ENCODE assay signal across 8 mouse cellular contexts in genomic region chr14:45329018-45329588, GRCm38 (mm10). TPM values are rescaled to one million over a fixed set of nuclear protein-coding genes. Genes with fewer than 3 reads are reported as not detected.
DNase-seq lines count a peak whose midpoint lies in the region; ATAC-seq and TF ChIP-seq lines count a peak whose summit lies in the region.

No protein-coding gene starts in this region.

- peaks cover 32% of the 10 kb centered on the region for H3K36me3 ChIP-seq in erythroblast, embryonic 14.5 days (ENCODE audit: control insufficient read depth)
- peaks cover 10% of the 10 kb centered on the region; the same call in 1 of the 2 replicates for H3K36me3 ChIP-seq in liver, embryonic 11.5 days (ENCODE audit: control insufficient read depth, insufficient read depth, low read length)
- 0 out of 2 replicates have a peak, but pooled peaks cover 3% of the 10 kb centered on the region for H3K36me3 ChIP-seq in stomach, postnatal 0 days (ENCODE audit: control insufficient read depth, insufficient read depth, low read length)

- DNase-seq in embryo, embryonic 10 days (ENCODE audit: low spot score) = peak; percentile 33
- no peak for DNase-seq in embryo, embryonic 11 days
- DNase-seq in 3T3-L1 (ENCODE audit: low read depth, low spot score) = peak; percentile 65
- DNase-seq in liver, embryonic 11.5 days (ENCODE audit: low spot score) = no peak
- DNase-seq in stomach, postnatal 0 days (ENCODE audit: low spot score) = no peak
- no peak for DNase-seq in gastrocnemius, postnatal 25 days
- DNase-seq in adrenal gland, postnatal 10 days = no peak

- peak overlapping the region; percentile 71 for H3K4me2 ChIP-seq in liver, embryonic 11.5 days
- peak overlapping the region; percentile 48 for H3K4me2 ChIP-seq in stomach, postnatal 0 days (replicated peaks; ENCODE audit: low read depth)

- H3K9me3 ChIP-seq in erythroblast, embryonic 14.5 days (ENCODE audit: control insufficient read depth, low read length) = no peaks in the 10 kb centered on the region
- no peaks in the 10 kb centered on the region for H3K9me3 ChIP-seq in liver, embryonic 11.5 days (ENCODE audit: control insufficient read depth, low read length)
- H3K9me3 ChIP-seq in stomach, postnatal 0 days (ENCODE audit: control insufficient read depth, low read length) = no peaks in the 10 kb centered on the region

- peak overlapping the region; percentile 64 for H3K9ac ChIP-seq in liver, embryonic 11.5 days (ENCODE audit: low read depth, low read length)
- H3K9ac ChIP-seq in stomach, postnatal 0 days (ENCODE audit: low read length) = no peak overlapping the region

- peak overlapping the region; percentile 79 for H3K4me3 ChIP-seq in erythroblast, embryonic 14.5 days (replicated peaks)
- H3K4me3 ChIP-seq in liver, embryonic 11.5 days (ENCODE audit: low read depth, low read length) = peak overlapping the region; percentile 93
- peak overlapping the region; percentile 85 for H3K4me3 ChIP-seq in stomach, postnatal 0 days (ENCODE audit: low read depth, low read length)

- H3K27ac ChIP-seq in liver, embryonic 11.5 days (ENCODE audit: low read depth, low read length) = peak overlapping the region; percentile 60; the same call in 1 of the 2 replicates
- no peak overlapping the region for H3K27ac ChIP-seq in stomach, postnatal 0 days (replicated peaks)

- H3K27me3 ChIP-seq in erythroblast, embryonic 14.5 days (ENCODE audit: control insufficient read depth) = no peaks in the 10 kb centered on the region
- no peaks in the 10 kb centered on the region for H3K27me3 ChIP-seq in liver, embryonic 11.5 days (replicated peaks; ENCODE audit: control insufficient read depth, insufficient read depth, low read length)
- H3K27me3 ChIP-seq in stomach, postnatal 0 days (ENCODE audit: control insufficient read depth, insufficient read depth, low read length) = no peaks in the 10 kb centered on the region

- no peak for TF ChIP-seq CTCF in stomach, postnatal 0 days (IDR thresholded peaks at IDR 0.05; ENCODE audit: low read depth)

- ATAC-seq in liver, embryonic 11.5 days (replicated peaks; ENCODE audit: low FRiP score) = peak; percentile 50
- ATAC-seq in stomach, postnatal 0 days (ENCODE audit: low FRiP score, low TSS enrichment) = peak; percentile 47; the same call in 1 of the 2 replicates

- 8% methylated on average over 8 of the region's 8 CpGs for WGBS in liver, embryonic 11.5 days
- WGBS in stomach, postnatal 0 days = 10% methylated on average over 8 of the region's 8 CpGs

- H3K4me1 ChIP-seq in erythroblast, embryonic 14.5 days (ENCODE audit: control insufficient read depth) = peaks cover 51% of the 10 kb centered on the region
- 0 out of 2 replicates have a peak, but pooled peaks cover 9% of the 10 kb centered on the region for H3K4me1 ChIP-seq in liver, embryonic 11.5 days (replicated peaks; ENCODE audit: control insufficient read depth, insufficient read depth, low read length)
- H3K4me1 ChIP-seq in stomach, postnatal 0 days (replicated peaks; ENCODE audit: control insufficient read depth, insufficient read depth) = no peaks in the 10 kb centered on the region

- TF ChIP-seq EP300 in stomach, postnatal 0 days (optimal IDR thresholded peaks at IDR 0.05) = no peak

RNA-seq across cellular contexts. Expression of gene Psmc6, which starts 0.5 kb away (rescaled TPM):
- 1.0 and 1.4 TPM in 2 replicates for polyA plus RNA-seq in erythroblast, embryonic 14.5 days (2012)
- 178 and 191 TPM in 2 replicates for polyA plus RNA-seq in liver, embryonic 11.5 days (2014; fragmentation: Nextera tagmentation; extraction: Ambion mirVana)
- 94.4 and 94.9 TPM in 2 replicates for polyA plus RNA-seq in stomach, postnatal 0 days (2015; fragmentation: Nextera tagmentation; extraction: Ambion mirVana)
- 100 to 1,000 TPM in 1 of 2 experiments, 10 to 100 TPM in 1; 95.6 to 107 TPM for total RNA-seq in gastrocnemius, postnatal 25 days (2021)
- total RNA-seq in adrenal gland, postnatal 10 days (2021) = 100 to 1,000 TPM; 109 to 113 TPM

RNA-seq across cellular contexts. Expression of gene Ero1l, which starts 10.5 kb away (rescaled TPM):
- polyA plus RNA-seq in erythroblast, embryonic 14.5 days (2012) = 0.14 and 0.17 TPM in 2 replicates
- polyA plus RNA-seq in liver, embryonic 11.5 days (2014; fragmentation: Nextera tagmentation; extraction: Ambion mirVana) = 64.4 and 78.9 TPM in 2 replicates
- 46.5 and 55.6 TPM in 2 replicates for polyA plus RNA-seq in stomach, postnatal 0 days (2015; fragmentation: Nextera tagmentation; extraction: Ambion mirVana)
- 1 to 10 TPM; 5.0 to 8.6 TPM for total RNA-seq in gastrocnemius, postnatal 25 days (2021)
- 10 to 100 TPM; 29.8 to 34.6 TPM for total RNA-seq in adrenal gland, postnatal 10 days (2021)

RNA-seq across cellular contexts. Expression of gene Styx, which starts 21.8 kb away (rescaled TPM):
- 1.4 and 1.5 TPM in 2 replicates for polyA plus RNA-seq in erythroblast, embryonic 14.5 days (2012)
- polyA plus RNA-seq in liver, embryonic 11.5 days (2014; fragmentation: Nextera tagmentation; extraction: Ambion mirVana) = 40.1 and 46.9 TPM in 2 replicates
- polyA plus RNA-seq in stomach, postnatal 0 days (2015; fragmentation: Nextera tagmentation; extraction: Ambion mirVana) = 48.8 and 50.6 TPM in 2 replicates
- total RNA-seq in gastrocnemius, postnatal 25 days (2021) = 10 to 100 TPM; 47.3 to 62.4 TPM
- total RNA-seq in adrenal gland, postnatal 10 days (2021) = 10 to 100 TPM; 29.8 to 41.3 TPM

Comparison
In these comparisons a context has a peak if more than half of its experiments do, and no peak if none do; other contexts are left out.
1. DNase-seq: peak in embryo, embryonic 10 days (single experiment) and 3T3-L1 (single experiment); none in embryo, embryonic 11 days (single experiment), liver, embryonic 11.5 days (single experiment), stomach, postnatal 0 days (single experiment), gastrocnemius, postnatal 25 days (single experiment) and adrenal gland, postnatal 10 days (single experiment).
2. RNA of gene Psmc6, which starts 0.5 kb away (polyA plus RNA-seq): 178 to 191 TPM in liver, embryonic 11.5 days and 94.4 to 94.9 TPM in stomach, postnatal 0 days; 1.0 to 1.4 TPM in erythroblast, embryonic 14.5 days; every median in the first group is over 10 times any median in the second.
3. RNA of gene Ero1l, which starts 10.5 kb away (polyA plus RNA-seq): 64.4 to 78.9 TPM in liver, embryonic 11.5 days and 46.5 to 55.6 TPM in stomach, postnatal 0 days; 0.14 to 0.17 TPM in erythroblast, embryonic 14.5 days; every median in the first group is over 10 times any median in the second.
4. RNA of gene Styx, which starts 21.8 kb away (polyA plus RNA-seq): 48.8 to 50.6 TPM in stomach, postnatal 0 days and 40.1 to 46.9 TPM in liver, embryonic 11.5 days; 1.4 to 1.5 TPM in erythroblast, embryonic 14.5 days; every median in the first group is over 10 times any median in the second.
5. Peak in every context shown above with its lines, with median percentiles within 50 percentile points of each other: H3K4me3 ChIP-seq.